Mouse (Mus musculus) testis, adult 10 weeks (tissue): ENCODE measurements around the gene Rhox7b. TPM values are rescaled to one million over a fixed set of nuclear protein-coding genes. Genes with fewer than 3 reads are reported as not detected.

Experiments
- polyA plus RNA-seq: library from polyadenylated mRNA; stranded (reverse); fragments of 350-450 nt; fragmentation: Illumina TruSeq; extraction: RNeasy Lipid Tissue Mini Kit (QIAGEN cat#74804); gene quantifications from one replicate; pipeline ENCODE4 v1.2.3, GENCODE M21; 2014; ENCODE audit warnings: low read depth, low replicate concordance

Gene Rhox7b
- polyA plus RNA-seq = 0.34 TPM

GRCm38 (mm10) chrX:37897132-37897531 lies at the start of gene Rhox7b:
Gene Rhox7b, minus strand, starts transcription at chrX:37897232.

GRCm38 (mm10) chrX:37901670-37902069 lies 4.6 kb upstream of the Rhox7b start, which contains the start of gene Rhox9:
Gene Rhox9, minus strand, starts transcription at chrX:37901770.

GRCm38 (mm10) chrX:37878844-37879243 lies 18.2 kb downstream of the Rhox7b start, which contains the start of gene Rhox8:
Gene Rhox8, minus strand, starts transcription at chrX:37878944.

Other genes with a start within 250 kb of the Rhox7b start
- gene Rhox4g, start 245.9 kb downstream of the Rhox7b start, polyA plus RNA-seq = not detected
- gene Rhox3h, start 228.5 kb downstream of the Rhox7b start, polyA plus RNA-seq = 0.70 TPM
- not detected for gene Rhox2h, start 224.0 kb downstream of the Rhox7b start, polyA plus RNA-seq
- 9.8 TPM for gene Rhox5, start 92.4 kb downstream of the Rhox7b start, polyA plus RNA-seq
- gene Rhox6, start 70.3 kb downstream of the Rhox7b start, polyA plus RNA-seq = not detected
- not detected for gene Rhox7a, start 65.5 kb downstream of the Rhox7b start, polyA plus RNA-seq
- gene Rhox8, start 18.3 kb downstream of the Rhox7b start, polyA plus RNA-seq = 24.1 TPM
- not detected for gene Rhox9, start 4.5 kb upstream of the Rhox7b start, polyA plus RNA-seq
- gene Btg1-ps1, start 121.6 kb upstream of the Rhox7b start, polyA plus RNA-seq = 8.4 TPM
- 6.7 TPM for gene Btg1-ps2, start 145.9 kb upstream of the Rhox7b start, polyA plus RNA-seq
- 1.1 TPM for gene Rhox10, start 169.2 kb upstream of the Rhox7b start, polyA plus RNA-seq
- gene Rhox11, start 187.9 kb upstream of the Rhox7b start, polyA plus RNA-seq = 6.3 TPM
- not detected for gene Rhox12, start 213.7 kb upstream of the Rhox7b start, polyA plus RNA-seq
- 1.9 TPM for gene Rhox13, start 224.0 kb upstream of the Rhox7b start, polyA plus RNA-seq